In genomic region chr16:18341605-18342004, GRCm38 (mm10) we compare ENCODE assay signal across 13 mouse cellular contexts. TPM values are rescaled to one million over a fixed set of nuclear protein-coding genes. Genes with fewer than 3 reads are reported as not detected.
DNase-seq lines count a peak whose midpoint lies in the region; TF ChIP-seq lines count a peak whose summit lies in the region.
"Had no signal": no experiment of that assay in that cellular context is flagged by ENCODE, and none has a peak within 500 bp of the region (broad histone marks: within the 10 kb centered on the region; RNA-seq: fewer than 3 reads in every experiment).

No protein-coding gene starts in this region.

- H3K9ac ChIP-seq in liver, adult 2 months (ENCODE audit: low read depth, low read length) = no peak overlapping the region

- 29% methylated on average over 8 of the region's 8 CpGs for WGBS in liver, adult 2 months
- 38% methylated on average over 8 of the region's 8 CpGs for WGBS in small intestine, adult 2 months

- H3K36me3 ChIP-seq in liver, adult 2 months (ENCODE audit: control insufficient read depth, insufficient read depth, low read length) = peaks cover 11% of the 10 kb centered on the region; the same call in 1 of the 2 replicates
- H3K36me3 ChIP-seq in small intestine, adult 2 months (ENCODE audit: control insufficient read depth, insufficient read depth, low read length) = peaks cover 12% of the 10 kb centered on the region
- H3K36me3 ChIP-seq: limb, embryonic 10.5 days had no signal

- no peak for TF ChIP-seq CTCF in liver, adult 2 months (IDR thresholded peaks at IDR 0.05; ENCODE audit: low read depth, low read length)
- no peak for TF ChIP-seq CTCF in small intestine, adult 2 months (IDR thresholded peaks at IDR 0.05; ENCODE audit: extremely low read depth, insufficient read length, insufficient replicate concordance, low read depth, low read length)

- peak; percentile 33 for DNase-seq in cerebellum, adult 9-11 months
- DNase-seq in cerebellum, postnatal 25 days = no peak
- peak; percentile 59 for DNase-seq in kidney, adult 9 months
- DNase-seq in kidney, adult 8-10 months = no peak
- DNase-seq in liver, adult 2 months (ENCODE audit: extremely low read depth, low read depth, low spot score) = peak; percentile 97
- no peak for DNase-seq in embryo, embryonic 9.5 days (ENCODE audit: extremely low spot score)
- DNase-seq in layer of hippocampus, postnatal 10 days (ENCODE audit: low spot score in 2 of 2) = no peak
- DNase-seq: heart, adult 18-20 months; spleen, adult 18-20 months; thymus, postnatal 25 days had no signal

- H3K4me1 ChIP-seq in liver, adult 2 months (ENCODE audit: control insufficient read depth, insufficient read depth, low read length) = peaks cover 19% of the 10 kb centered on the region
- peaks cover 14% of the 10 kb centered on the region for H3K4me1 ChIP-seq in small intestine, adult 2 months (ENCODE audit: control insufficient read depth, insufficient read depth, insufficient read length, low read length)

- H3K4me3 ChIP-seq in liver, adult 2 months (ENCODE audit: insufficient read depth, low read depth, low read length) = no peak overlapping the region; the same call in 1 of the 2 replicates
- H3K4me3 ChIP-seq in small intestine, adult 2 months (ENCODE audit: low read depth, low read length) = peak overlapping the region; percentile 14; the same call in 1 of the 2 replicates
- H3K4me3 ChIP-seq: limb, embryonic 10.5 days had no signal

- no peaks in the 10 kb centered on the region for H3K27me3 ChIP-seq in liver, adult 2 months (ENCODE audit: control insufficient read depth, insufficient read depth, low read length)
- H3K27me3 ChIP-seq in small intestine, adult 2 months (ENCODE audit: control insufficient read depth, insufficient read depth, low read length) = no peaks in the 10 kb centered on the region
- H3K27me3 ChIP-seq: neural tube, embryonic 15.5 days had no signal

- H3K27ac ChIP-seq in liver, adult 2 months (replicated peaks; ENCODE audit: insufficient read depth, low read depth, low read length) = peak overlapping the region; percentile 86
- H3K27ac ChIP-seq in small intestine, adult 2 months (ENCODE audit: insufficient read depth, low read depth, low read length) = peak overlapping the region; percentile 57
- H3K27ac ChIP-seq: limb, embryonic 10.5 days; neural tube, embryonic 15.5 days had no signal

- H3K79me2 ChIP-seq in liver, adult 2 months (ENCODE audit: control insufficient read depth, insufficient read depth, low read length) = peaks cover 5% of the 10 kb centered on the region; the same call in 1 of the 2 replicates

- TF ChIP-seq POLR2A in liver, adult 2 months (IDR thresholded peaks at IDR 0.05; ENCODE audit: extremely low read depth, insufficient read depth, low read length) = no peak
- no peak for TF ChIP-seq POLR2A in small intestine, adult 2 months (IDR thresholded peaks at IDR 0.05; ENCODE audit: low read depth, low read length)

RNA-seq across cellular contexts. Expression of gene Tango2, which starts 6.3 kb away (rescaled TPM):
- 42.4 and 58.0 TPM in 2 replicates for total RNA-seq in liver, adult 2 months (2014; rRNA removed)
- polyA plus RNA-seq in liver, adult 2 months (2012; rRNA removed) = 52.6 and 57.1 TPM in 2 replicates
- 32.2 and 78.0 TPM in 2 replicates for polyA plus RNA-seq in small intestine, adult 2 months (2012; rRNA removed)
- 100 to 1,000 TPM; 100 to 102 TPM for total RNA-seq in layer of hippocampus, postnatal 10 days (2021)

RNA-seq across cellular contexts. Expression of gene Arvcf, which starts 6.4 kb away (rescaled TPM):
- total RNA-seq in liver, adult 2 months (2014; rRNA removed) = 14.1 and 18.5 TPM in 2 replicates
- 17.1 and 18.4 TPM in 2 replicates for polyA plus RNA-seq in liver, adult 2 months (2012; rRNA removed)
- 10.7 and 17.1 TPM in 2 replicates for polyA plus RNA-seq in small intestine, adult 2 months (2012; rRNA removed)
- 10 to 100 TPM; 46.2 to 53.9 TPM for total RNA-seq in layer of hippocampus, postnatal 10 days (2021)

RNA-seq across cellular contexts. Expression of gene Dgcr8, which starts 52.6 kb away (rescaled TPM):
- total RNA-seq in liver, adult 2 months (2014; rRNA removed) = 8.3 and 11.7 TPM in 2 replicates
- 6.0 and 8.0 TPM in 2 replicates for polyA plus RNA-seq in liver, adult 2 months (2012; rRNA removed)
- polyA plus RNA-seq in small intestine, adult 2 months (2012; rRNA removed) = 6.3 and 14.5 TPM in 2 replicates
- 10 to 100 TPM; 39.1 to 41.4 TPM for total RNA-seq in layer of hippocampus, postnatal 10 days (2021)

Comparison
In these comparisons a context has a peak if more than half of its experiments do, and no peak if none do; other contexts are left out.
1. DNase-seq: peak in cerebellum, adult 9-11 months (single experiment), kidney, adult 9 months (single experiment) and liver, adult 2 months (single experiment); none in cerebellum, postnatal 25 days (0 of 2), kidney, adult 8-10 months (0 of 2), embryo, embryonic 9.5 days (single experiment) and layer of hippocampus, postnatal 10 days (0 of 2).